Mouse (Mus musculus) embryo, embryonic 10.5 days (tissue): ENCODE measurements at regions not wholly inside any gene's neighbourhood (a gene's known extent, or its start where the extent isn't known, plus 50 kb on each side); places are given as distances from the start of the nearest gene placed in this dataset.

Experiments
- DNase-seq: peaks from one replicate; pipeline ENCODE4 v3.0.0-alpha.2; 2015; ENCODE audit warnings: low spot score

DNA sequence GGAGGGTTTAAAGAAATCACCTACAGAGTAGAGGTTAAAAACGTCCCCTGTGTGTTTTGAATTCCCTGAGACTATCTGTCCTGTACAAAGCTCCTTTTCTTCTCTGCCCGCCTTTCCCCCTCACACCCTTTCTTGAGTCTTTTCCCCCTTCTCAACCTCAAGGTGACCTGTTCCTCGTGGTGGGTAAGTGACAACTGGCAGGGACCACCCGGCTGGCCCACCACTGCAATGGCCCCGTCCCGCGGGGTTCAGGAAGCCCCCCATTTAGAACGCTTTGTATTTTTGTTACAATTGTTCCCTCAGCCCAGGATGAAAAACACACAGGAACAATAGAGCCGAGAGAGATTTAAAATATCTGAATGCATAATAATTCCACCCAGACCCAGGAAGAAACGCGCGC, 272.9 kb upstream of the Sox2 start:
- DNase-seq = peak; percentile 15

DNA sequence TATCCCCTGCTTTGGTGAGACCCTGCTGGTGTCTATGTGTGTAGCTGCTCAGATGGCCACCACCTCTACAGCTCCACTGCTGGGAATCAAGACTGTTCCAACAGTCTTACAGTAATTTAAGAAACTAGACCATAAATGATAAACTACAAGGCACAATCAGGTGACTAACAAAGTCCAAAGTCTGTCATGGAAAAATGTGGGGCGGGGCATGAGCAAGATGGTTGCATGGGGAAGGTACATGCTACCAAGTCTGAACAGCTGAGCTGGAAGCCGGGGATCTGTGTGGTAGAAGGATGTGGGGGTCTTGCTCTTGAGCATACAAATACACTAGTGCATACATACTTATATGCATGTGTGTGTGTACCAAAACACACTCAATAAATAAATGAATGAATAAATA, 278.8 kb upstream of the Sox2 start:
- DNase-seq = no peak

DNA sequence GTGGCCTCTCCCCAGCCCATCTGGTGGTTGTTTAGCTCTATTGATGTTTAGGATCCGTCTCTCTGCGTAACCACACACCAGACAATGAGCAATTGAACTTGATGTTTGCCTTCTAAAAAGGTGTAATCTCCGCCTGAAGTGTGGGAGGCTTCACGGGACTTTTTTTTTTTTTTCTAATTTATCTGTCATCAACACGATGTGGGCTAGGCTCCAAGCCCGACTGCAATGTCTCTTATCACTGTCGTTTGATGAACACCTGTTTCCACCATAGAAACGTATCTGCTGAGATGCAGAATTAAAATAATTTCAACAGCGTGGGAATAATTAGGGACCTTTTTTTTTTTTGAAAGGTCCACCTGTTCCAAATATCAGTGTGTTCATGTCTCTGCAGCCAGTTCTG, 257.0 kb upstream of the Dnajc19 start:
- DNase-seq = no peak

DNA sequence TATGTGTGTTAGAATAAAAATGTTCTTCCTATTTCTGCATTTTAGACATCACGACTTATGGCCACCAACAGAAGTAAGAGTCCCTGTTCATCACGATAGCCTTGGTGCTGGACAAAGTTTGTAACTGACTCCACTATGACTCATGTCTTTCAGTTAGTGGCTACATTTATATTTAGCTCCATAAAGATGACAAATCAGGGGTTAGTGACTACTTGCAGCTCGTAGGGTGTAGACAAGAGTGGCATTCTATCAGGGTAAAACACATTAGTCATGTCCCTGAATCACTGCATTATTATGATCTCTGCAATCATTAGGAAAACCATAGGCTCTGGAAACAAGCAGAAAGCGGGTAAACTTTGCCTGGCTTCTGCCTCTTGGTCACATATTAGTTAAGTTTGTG, 252.4 kb upstream of the Dnajc19 start:
- no peak for DNase-seq

DNA sequence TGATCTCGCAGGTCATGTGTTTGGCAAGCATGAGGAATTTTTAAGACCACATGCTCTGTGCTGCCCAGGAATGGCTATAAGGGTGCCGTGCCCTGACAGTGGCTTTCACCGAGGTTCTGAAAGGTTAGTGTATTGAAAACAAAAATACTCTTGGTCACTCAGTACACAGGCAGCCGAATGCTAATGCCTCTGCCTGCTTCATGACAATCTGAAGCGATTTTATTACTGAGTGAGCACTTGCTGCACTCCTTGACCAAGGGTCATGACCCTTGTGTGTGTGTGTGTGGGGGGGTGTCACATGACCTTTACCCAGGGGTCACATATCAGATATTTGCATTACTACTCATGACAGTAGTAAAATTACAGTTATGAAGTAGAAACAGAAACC, 250.8 kb upstream of the Dnajc19 start:
- DNase-seq = peak; percentile 13

DNA sequence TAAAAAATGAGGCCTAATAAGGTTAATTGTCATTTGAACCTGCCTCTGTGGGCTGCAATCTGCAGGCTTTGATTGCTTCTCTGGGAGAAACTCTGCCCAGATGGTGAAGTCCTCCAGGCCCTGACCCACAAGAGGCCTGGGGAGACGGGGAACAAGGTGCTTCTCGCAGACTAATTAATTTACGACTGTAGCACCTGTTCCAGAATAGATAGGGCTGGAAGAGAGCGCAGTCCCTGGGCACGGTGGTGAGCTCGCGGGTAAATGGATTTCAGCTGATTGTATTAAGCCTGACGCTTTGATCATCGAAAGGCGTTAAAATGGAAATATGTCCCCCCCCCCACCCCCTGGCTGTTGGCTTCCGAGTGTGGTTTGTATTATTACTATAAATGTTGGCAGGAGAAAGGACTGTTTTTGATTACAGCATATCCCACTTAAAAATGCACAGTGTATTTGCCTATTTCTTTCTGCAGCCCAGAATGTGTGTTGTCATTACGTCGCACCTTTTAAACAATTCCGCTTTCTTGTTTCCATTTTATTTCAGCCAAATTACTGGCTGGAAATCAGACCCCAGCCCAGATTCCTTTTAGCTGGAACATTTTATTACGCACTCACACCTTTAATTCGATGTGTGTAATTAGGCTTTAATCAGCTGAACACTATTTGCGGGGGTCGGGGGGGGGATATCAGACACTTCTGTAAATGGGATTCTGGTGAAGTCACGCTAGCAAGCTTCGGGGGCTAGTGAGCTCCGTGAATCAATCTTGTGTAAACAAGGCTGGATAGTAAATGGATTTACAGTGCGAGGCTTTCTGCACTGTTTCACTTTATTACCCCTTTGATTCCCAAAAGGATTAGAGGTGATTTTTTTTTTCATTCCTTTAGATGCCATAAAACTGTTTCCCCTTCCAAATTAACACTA, 250.1 kb upstream of the Dnajc19 start:
- DNase-seq = peak; percentile 17

DNA sequence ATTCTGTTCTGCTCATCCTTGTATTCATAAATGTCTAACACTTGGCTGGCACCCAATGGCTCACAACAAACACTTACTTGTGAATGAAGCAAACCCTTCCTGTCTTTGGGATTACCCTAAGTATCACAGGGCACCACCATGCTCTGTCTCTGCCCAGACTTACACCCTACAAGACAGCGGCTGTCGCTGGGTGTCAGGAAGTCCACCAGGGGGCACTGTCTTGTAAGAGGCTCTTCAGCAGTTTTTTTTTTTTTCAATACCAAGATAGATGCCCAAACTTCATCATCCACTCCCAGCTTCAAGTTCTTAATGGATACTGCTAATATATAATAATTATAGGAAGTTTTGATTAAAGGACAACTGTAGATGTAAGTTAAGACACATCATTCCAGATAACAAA, 247.7 kb upstream of the Dnajc19 start:
- DNase-seq = peak; percentile 82

DNA sequence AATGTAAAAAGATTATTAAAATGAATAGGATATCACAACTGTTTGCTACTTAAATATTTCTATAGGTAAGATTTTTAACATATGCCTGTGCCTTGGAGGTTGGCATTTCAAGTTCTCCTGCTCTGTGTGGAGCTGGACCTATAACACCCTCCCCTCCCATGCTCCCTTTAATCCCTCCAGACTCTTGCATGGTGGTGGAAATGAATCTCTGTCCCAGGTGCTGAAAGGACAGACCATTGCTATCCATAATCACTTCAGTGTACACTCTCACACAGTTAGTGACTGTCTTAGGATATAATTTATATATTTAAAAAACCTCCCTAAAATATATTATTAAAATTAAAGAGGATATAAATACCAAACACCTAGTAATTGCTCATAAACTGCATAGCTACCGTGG, 244.5 kb upstream of the Dnajc19 start:
- peak; percentile 42 for DNase-seq

DNA sequence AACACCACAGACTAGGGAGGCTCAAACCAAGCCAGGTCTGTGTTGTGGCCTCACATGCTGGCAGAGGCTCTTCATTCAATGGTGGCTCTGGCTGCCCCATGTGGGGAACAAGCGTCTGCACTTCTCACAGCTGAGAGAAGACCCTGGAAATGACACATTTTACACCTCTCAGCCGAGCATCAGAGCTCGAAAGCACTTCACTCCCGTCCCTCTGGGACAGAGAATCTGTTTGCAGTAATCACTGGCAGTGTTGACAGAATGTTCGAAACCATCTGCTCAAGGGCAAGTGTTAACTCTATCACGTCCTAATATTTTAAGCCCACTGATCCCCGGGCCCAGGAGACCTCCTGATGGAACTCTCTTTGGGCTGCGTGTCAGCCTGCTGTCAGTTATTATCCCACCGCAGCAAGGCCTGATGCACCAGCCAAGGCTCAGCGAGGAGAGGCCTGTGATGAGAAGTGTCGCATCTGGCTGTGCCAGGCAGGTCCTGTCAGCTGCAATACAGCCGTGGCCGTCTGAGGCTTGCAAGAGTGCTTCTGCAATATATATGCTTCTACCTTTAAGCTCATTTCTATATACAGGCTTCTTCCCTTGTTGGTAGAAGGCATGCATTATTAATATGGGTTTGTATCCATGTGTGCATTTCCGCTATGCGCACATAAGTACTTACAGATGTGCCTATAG, 241.5 kb upstream of the Dnajc19 start:
- DNase-seq = peak; percentile 40

DNA sequence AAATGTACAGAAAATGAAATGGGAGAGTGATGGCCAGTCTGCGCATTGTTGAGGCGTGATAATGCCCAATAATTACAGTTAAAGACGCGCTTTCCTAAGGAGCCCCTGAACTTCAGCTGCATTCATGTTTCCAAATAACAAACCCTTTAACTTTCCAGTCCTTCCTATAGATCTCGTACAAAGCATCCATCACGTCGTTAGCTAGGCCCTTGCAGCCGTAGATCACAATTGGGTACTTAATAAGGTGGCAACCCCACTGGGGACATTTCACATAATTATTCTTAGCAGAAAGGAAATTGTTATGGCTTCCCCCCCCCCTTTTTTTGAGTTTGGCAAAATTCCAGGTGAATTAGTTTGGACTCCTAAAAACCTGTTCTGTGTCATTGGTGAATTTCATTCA, 233.7 kb upstream of the Dnajc19 start:
- DNase-seq = no peak

DNA sequence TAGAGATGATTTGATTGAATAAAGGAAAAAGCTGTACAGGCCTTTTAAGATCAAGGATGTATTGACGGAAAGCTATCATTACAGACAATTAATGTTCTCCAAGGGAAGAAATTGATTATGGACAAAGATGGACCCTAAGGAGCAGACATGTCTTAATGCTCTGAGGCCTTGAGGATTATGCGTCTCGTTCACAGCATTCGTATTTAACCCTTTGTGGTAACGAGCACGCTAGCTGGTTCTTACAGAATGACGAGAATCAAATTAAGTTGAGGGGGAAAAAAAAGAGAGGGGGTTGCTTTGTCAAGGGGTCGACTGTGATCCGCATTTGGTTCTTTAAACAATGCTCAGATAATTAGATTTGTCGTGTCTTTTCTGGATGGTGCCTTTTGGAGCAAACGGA, 233.3 kb upstream of the Dnajc19 start:
- no peak for DNase-seq

DNA sequence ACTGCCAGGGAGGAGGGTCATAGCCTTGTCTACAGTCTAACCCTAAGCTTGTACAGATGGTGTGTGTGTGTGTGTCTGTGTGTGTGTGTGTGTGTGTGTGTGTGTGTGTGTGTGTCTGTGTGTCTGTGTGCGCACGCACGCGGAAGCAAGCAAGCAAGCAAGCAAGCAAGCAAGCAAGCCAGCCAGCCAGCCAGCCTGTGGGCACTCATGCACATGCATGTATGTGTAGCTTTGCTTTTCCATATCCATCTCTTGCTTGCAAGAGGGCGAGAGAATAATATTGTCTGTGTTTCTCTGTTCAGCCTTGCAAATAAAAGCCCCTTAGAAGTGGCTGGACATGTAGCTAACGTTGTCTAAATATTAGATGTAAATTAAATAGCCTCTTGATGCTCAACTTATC, 230.8 kb upstream of the Dnajc19 start:
- no peak for DNase-seq

DNA sequence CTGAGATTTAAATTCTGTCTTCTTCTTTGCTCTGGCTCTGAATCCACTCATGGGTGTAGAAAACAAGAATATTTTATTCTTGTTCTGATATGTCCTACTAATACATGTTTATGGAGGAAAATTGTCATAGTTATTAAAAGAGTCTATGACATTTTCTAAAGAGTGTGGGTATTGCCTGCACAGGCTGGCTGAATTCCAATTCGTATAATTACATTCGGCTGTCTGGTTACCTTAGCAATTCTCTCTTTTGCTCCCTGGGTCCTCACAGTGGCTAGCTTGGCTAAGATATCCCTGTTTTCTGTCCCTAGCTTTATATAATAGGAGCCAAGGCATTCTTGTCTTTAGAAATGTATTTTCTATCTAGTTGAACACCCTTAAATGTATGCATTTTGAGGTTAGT, 218.5 kb upstream of the Dnajc19 start:
- DNase-seq = no peak

DNA sequence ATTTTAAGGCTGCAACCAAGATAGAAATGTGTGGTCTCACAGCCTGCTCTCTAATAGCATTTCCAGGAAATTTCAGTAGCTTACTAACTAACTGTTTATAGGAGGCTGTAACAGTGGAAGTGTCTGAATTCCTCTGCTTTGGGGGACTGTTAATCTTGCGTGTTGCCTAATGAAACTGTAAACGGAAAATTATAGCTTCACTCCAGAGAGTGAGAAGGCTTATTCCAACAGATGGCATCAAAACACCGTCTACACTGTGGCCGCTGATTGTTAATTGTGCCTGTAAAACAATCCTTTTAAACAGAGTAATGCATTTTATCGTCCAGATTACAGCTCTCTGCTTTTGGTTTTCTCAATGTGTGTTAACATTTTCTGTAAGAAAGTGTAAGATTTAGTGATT, 206.7 kb upstream of the Dnajc19 start:
- DNase-seq = no peak

DNA sequence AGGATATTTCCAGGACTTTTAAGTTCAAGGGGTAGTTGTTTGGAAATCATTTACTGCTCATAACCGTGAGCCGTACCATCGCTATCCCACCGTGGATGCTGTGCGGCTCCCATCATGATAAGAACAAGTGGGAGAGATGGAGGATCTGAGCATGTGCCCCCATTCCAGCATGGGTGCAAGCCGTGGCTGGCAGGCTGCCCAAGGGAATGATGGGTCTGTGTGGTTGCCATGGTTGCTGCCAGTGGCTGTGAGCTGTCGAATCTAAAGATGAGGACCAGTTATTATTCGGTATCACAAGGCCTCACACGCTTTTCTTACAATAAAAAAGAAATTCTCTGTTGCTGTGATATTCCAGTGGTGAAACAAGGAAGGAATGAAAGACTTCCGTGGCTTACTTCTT, 189.0 kb upstream of the Dnajc19 start:
- DNase-seq = no peak

DNA sequence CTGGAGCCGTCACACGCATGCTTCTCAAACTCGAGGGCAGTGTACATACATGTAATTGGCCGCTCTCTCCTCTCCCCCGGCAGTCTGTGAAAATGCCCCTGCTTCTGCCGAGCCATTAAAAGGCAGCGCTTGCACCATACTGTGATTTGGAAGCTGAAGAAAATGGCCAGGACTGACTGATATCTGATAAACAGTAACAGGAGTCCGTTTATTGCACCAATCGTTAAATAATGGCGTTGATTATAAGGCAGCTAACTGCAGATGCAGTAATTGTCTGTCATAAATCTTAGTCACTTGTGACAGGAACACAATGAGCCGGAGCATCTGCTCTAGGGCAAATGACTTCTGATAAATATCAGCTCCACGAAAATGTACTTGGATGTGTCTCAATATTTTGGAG, 185.3 kb upstream of the Dnajc19 start:
- peak; percentile 12 for DNase-seq

DNA sequence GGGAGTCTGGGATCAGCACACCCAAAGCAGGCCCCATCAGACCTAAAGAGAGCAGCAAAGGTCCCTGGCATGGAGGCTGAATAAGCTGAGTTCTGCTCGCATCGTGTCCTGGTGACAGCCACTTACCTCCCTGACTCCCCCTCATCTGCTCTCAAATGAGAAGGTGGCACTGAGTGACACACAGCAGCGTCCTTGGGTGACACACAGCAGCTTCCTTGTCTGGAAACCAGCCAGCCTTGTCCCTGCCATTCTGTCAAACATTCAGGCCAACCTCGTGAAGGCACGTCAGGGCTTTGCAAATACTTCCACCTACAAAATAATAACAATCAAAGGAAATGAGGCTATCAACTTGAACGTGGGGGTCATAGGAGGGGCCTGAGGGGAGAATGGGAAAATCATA, 183.7 kb upstream of the Dnajc19 start:
- DNase-seq = no peak

DNA sequence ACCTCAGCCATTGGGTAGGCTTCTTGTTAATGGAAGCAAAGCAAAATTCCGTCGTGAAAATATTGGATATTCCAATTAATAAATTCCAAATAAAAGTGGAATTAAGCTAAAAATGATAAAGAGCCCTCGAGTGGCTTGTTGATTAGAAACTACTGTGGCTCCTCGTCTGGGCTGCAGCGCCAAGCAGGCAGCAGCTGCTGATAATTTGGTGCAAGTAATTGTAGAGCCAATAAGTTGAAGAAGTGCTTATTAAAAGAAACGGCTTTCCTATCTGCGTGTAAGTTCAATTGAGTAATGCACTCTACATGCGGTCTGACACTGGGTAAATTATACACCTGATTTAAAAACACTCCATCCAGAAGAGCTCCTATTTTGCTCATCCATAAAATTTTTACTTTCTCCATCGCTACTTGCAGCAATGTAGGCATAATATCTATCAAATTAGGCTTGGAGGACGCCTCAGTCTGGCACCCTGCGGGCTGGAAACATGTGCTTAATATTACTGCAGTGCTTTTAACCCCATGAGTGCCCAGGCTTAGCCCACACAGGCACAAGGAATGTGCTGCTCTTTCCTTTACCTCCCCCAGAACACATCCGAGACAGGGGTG, 171.7 kb upstream of the Dnajc19 start:
- DNase-seq = no peak

DNA sequence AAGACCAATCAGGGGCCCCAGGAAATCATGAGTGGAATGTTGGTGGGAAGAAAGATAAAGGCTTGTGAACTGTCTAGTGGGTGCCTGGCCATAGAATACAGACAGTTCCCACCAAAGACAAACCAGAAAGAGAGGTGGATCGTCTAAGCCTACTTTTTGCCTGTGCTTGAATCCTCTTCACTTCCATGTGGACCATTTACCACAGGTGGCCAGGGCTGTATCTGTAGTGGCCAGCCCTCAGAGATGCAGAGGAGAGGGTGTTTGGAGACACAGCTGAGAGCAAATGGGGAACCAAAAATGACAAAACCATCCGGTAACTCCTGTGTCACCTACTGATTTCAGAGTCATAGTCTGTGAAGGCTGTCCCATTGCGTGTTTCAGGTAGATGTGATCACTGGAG, 161.0 kb upstream of the Dnajc19 start:
- no peak for DNase-seq

DNA sequence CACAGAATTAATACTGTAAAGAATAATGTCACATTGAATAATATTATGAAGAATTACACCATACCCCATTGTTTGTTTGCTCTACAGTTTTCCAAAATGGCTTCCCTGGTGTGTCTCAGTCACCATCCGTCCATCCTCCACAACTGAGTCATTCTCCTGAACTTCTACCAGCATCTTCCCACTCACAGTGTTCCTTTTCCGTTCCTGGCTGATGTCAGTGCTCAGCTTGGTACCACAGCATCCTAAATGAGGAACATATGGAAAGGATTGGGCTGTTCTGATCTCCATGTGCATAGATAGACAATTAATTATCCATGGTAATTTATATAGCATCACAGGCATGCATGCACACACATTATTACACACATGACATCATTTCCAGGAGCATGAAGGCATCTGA, 158.9 kb upstream of the Dnajc19 start:
- no peak for DNase-seq

DNA sequence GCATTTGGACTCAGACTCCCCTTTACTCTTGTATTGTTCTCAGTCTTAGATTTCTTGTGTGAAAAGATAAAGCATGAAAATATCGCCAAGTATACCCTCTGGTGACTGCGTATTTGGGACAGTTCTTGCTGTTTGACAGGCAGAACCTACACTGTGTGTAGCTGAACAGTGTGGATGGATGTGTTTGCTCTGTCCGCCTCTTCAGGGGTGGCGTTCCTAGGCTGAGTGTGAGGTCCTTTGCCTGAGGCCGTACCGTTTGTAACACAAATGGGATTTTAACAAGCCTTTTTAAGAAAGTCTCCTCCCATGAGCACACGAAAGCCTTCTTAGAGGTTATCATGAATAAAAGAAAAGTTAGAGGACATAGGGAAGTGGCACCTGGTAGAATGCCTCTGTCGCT, 153.3 kb upstream of the Dnajc19 start:
- peak; percentile 20 for DNase-seq

DNA sequence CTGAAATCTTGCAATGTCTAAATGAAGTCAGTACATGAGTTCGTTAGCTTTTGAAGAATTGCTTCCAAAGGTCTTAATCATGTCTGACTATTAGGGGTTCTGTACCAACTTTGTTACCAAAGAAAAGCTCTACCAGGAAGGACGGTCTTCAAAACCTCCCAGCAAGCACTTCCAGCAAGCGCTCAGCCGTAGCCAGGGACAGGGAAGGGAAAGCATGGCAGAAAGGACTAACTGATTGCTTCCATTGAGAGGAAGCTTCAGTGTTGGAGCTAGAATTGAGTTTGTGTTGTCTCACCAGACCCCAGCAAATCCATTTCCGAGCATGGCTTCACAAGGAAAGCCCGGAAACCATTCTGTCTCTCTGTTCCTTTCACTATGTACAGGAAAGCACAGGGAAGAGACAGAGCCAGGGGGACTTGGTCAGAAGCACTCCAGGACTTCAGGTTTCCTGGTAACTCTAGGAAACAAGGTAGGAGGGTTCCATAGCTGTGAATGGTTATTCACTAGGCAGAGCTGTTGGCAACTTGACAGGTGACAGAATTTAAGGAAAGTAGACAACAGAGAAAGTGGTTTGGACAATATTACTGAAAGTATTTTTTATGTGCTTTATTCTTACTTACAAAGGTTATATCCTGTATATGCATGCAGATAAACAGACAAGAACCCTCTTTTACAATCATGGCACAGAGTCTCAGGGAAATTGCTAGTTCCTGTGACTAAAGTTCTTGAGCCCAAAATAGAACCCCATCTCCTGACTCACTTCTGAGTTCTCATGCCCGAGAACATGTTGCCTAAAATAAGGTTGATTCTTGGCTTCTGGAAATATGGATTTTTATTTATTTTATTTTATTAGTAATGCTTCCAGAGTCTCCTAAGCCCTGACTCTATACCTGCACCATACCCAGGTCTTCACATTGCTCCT, 151.5 kb upstream of the Dnajc19 start:
- no peak for DNase-seq
